Mouse (Mus musculus) urinary bladder, postnatal 36 days (tissue): ENCODE results near the gene Ntrk3.
A peak's percentile ranks its signal among the peaks of the same experiment; 100 is the strongest.

Source experiments
- DNase-seq, 2 experiments: peaks; one replicate each; pipeline ENCODE4 v3.0.0; 2022; ENCODE audit warnings: low spot score in 2 of 2, mixed read lengths in 1 of 2

Gene Ntrk3

GRCm38 (mm10) chr7:78720989-78721816 lies 16.6 kb downstream of the Ntrk3 start:
- DNase-seq = no peak

- DNase-seq = no peak
Measured at GRCm38 (mm10) chr7:78719795-78720460, 17.9 kb downstream of the Ntrk3 start.

- DNase-seq = no peak
Measured at GRCm38 (mm10) chr7:78719117-78719516, 18.7 kb downstream of the Ntrk3 start.

- no peak for DNase-seq
Measured at GRCm38 (mm10) chr7:78718191-78718609, 19.6 kb downstream of the Ntrk3 start.

GRCm38 (mm10) chr7:78707708-78708107 lies 30.1 kb downstream of the Ntrk3 start:
- DNase-seq = no peak

- no peak for DNase-seq
Measured at GRCm38 (mm10) chr7:78707122-78707521, 30.7 kb downstream of the Ntrk3 start.

- no peak for DNase-seq
Measured at GRCm38 (mm10) chr7:78702676-78703075, 35.1 kb downstream of the Ntrk3 start.

GRCm38 (mm10) chr7:78695200-78695599 lies 42.6 kb downstream of the Ntrk3 start:
- DNase-seq = no peak

GRCm38 (mm10) chr7:78693148-78693547 lies 44.7 kb downstream of the Ntrk3 start:
- no peak for DNase-seq

- DNase-seq = no peak
Measured at GRCm38 (mm10) chr7:78690956-78691355, 46.9 kb downstream of the Ntrk3 start.

GRCm38 (mm10) chr7:78684943-78685342 lies 52.9 kb downstream of the Ntrk3 start:
- DNase-seq = no peak

- no peak for DNase-seq
Measured at GRCm38 (mm10) chr7:78680871-78681270, 56.9 kb downstream of the Ntrk3 start.

- DNase-seq = no peak
Measured at GRCm38 (mm10) chr7:78669407-78669806, 68.4 kb downstream of the Ntrk3 start.

- no peak for DNase-seq
Measured at GRCm38 (mm10) chr7:78668916-78669315, 68.9 kb downstream of the Ntrk3 start.

- DNase-seq = no peak
Measured at GRCm38 (mm10) chr7:78668003-78668635, 69.7 kb downstream of the Ntrk3 start.

- DNase-seq = no peak
Measured at GRCm38 (mm10) chr7:78660832-78661231, 77.0 kb downstream of the Ntrk3 start.

- no peak for DNase-seq
Measured at GRCm38 (mm10) chr7:78659846-78660245, 78.0 kb downstream of the Ntrk3 start.

GRCm38 (mm10) chr7:78658026-78658425 lies 79.8 kb downstream of the Ntrk3 start:
- peak in 1 of 2 experiments; percentile 65 for DNase-seq

- no peak for DNase-seq
Measured at GRCm38 (mm10) chr7:78656181-78656580, 81.6 kb downstream of the Ntrk3 start.

- DNase-seq = no peak
Measured at GRCm38 (mm10) chr7:78653686-78654085, 84.1 kb downstream of the Ntrk3 start.

GRCm38 (mm10) chr7:78652296-78652695 lies 85.5 kb downstream of the Ntrk3 start:
- DNase-seq = no peak

GRCm38 (mm10) chr7:78651540-78651939 lies 86.3 kb downstream of the Ntrk3 start:
- DNase-seq = no peak

- DNase-seq = no peak
Measured at GRCm38 (mm10) chr7:78643667-78644066, 94.1 kb downstream of the Ntrk3 start.
